Mouse (Mus musculus) layer of hippocampus, adult 11-12 months (tissue): ENCODE measurements around the gene Tshz2.
A peak's percentile ranks its signal among the peaks of the same experiment; 100 is the strongest.

Experiments
- DNase-seq: peaks from one replicate; pipeline ENCODE4 v3.0.0; 2022; ENCODE audit warnings: low spot score

Tshz2 gene

GRCm38 (mm10) chr2:169633491-169634289 lies 877 bp downstream of the Tshz2 start:
- peak; percentile 23 for DNase-seq

GRCm38 (mm10) chr2:169634619-169635382 lies 2.0 kb downstream of the Tshz2 start:
- DNase-seq, result no peak

GRCm38 (mm10) chr2:169635428-169635827 lies 2.6 kb downstream of the Tshz2 start:
- DNase-seq, result no peak

- no peak for DNase-seq
These were observed 3.6 kb downstream of the Tshz2 start for GRCm38 (mm10) chr2:169636414-169636813.

GRCm38 (mm10) chr2:169641547-169641946 lies 8.7 kb downstream of the Tshz2 start:
- DNase-seq, result no peak

- no peak for DNase-seq
These were observed 9.6 kb downstream of the Tshz2 start for GRCm38 (mm10) chr2:169642420-169642819.

GRCm38 (mm10) chr2:169647091-169647490 lies 14.3 kb downstream of the Tshz2 start:
- no peak for DNase-seq

GRCm38 (mm10) chr2:169649262-169649885 lies 16.6 kb downstream of the Tshz2 start:
- no peak for DNase-seq

GRCm38 (mm10) chr2:169653282-169653681 lies 20.5 kb downstream of the Tshz2 start:
- no peak for DNase-seq

- DNase-seq, result no peak
These were observed 31.0 kb downstream of the Tshz2 start for GRCm38 (mm10) chr2:169663792-169664191.

- DNase-seq, result no peak
These were observed 38.5 kb downstream of the Tshz2 start for GRCm38 (mm10) chr2:169671264-169671663.

- DNase-seq, result no peak
These were observed 41.0 kb downstream of the Tshz2 start for GRCm38 (mm10) chr2:169673786-169674185.

GRCm38 (mm10) chr2:169674209-169674608 lies 41.4 kb downstream of the Tshz2 start:
- DNase-seq, result no peak

GRCm38 (mm10) chr2:169679264-169679663 lies 46.5 kb downstream of the Tshz2 start:
- no peak for DNase-seq

GRCm38 (mm10) chr2:169679951-169680350 lies 47.1 kb downstream of the Tshz2 start:
- no peak for DNase-seq

GRCm38 (mm10) chr2:169685260-169685659 lies 52.4 kb downstream of the Tshz2 start:
- no peak for DNase-seq

GRCm38 (mm10) chr2:169685747-169686146 lies 52.9 kb downstream of the Tshz2 start:
- no peak for DNase-seq

GRCm38 (mm10) chr2:169686697-169687430 lies 54.1 kb downstream of the Tshz2 start:
- DNase-seq, result no peak

GRCm38 (mm10) chr2:169690054-169690453 lies 57.2 kb downstream of the Tshz2 start:
- DNase-seq, result no peak

- no peak for DNase-seq
These were observed 61.7 kb downstream of the Tshz2 start for GRCm38 (mm10) chr2:169694494-169694893.

GRCm38 (mm10) chr2:169695025-169695424 lies 62.2 kb downstream of the Tshz2 start:
- DNase-seq, result no peak

GRCm38 (mm10) chr2:169699141-169699540 lies 66.3 kb downstream of the Tshz2 start:
- DNase-seq, result no peak
